Mouse (Mus musculus) heart, embryonic 15.5 days (tissue): ENCODE measurements around the gene Cyp3a25. TPM values are rescaled to one million over a fixed set of nuclear protein-coding genes. Genes with fewer than 3 reads are reported as not detected.
"Not testable (repeated sequence)": the region's sequence is repeated elsewhere in the genome, so short reads cannot be mapped to it uniquely, and the experiment has no call there.

ENCODE experiments used
- ATAC-seq: fragments of 200-750 bp; cut with Nextera tagmentation; replicated peaks from 2 replicates; pipeline ENCODE4 v1.8.0; 2017; ENCODE audit warnings: low read depth, moderate TSS enrichment; ENCODE audit not compliant: insufficient number of reproducible peaks, insufficient read depth, low FRiP score
- H3K27ac ChIP-seq: fragments of 300-500 bp; sonication (generic); 2 replicates; pipeline ENCODE4 v1.5.1; 2015; ENCODE audit warnings: mild to moderate bottlenecking, inconsistent platforms
- H3K27me3 ChIP-seq: fragments of 300-500 bp; sonication (generic); 2 replicates; pipeline ENCODE4 v1.6.1; 2015; ENCODE audit warnings: inconsistent platforms
- H3K36me3 ChIP-seq: fragments of 300-500 bp; sonication (generic); 2 replicates; pipeline ENCODE4 v1.6.1; 2015; ENCODE audit warnings: mild to moderate bottlenecking, inconsistent platforms
- H3K4me1 ChIP-seq: fragments of 300-500 bp; sonication (generic); replicated peaks from 2 replicates; pipeline ENCODE4 v1.6.1; 2015; ENCODE audit warnings: inconsistent platforms
- H3K4me2 ChIP-seq: fragments of 300-500 bp; sonication (generic); 2 replicates; pipeline ENCODE4 v1.6.1; 2015; ENCODE audit warnings: inconsistent platforms, mild to moderate bottlenecking, moderate library complexity
- H3K4me3 ChIP-seq: fragments of 300-500 bp; sonication (generic); 2 replicates; pipeline ENCODE4 v1.5.1; 2015; ENCODE audit warnings: mild to moderate bottlenecking, inconsistent platforms
- H3K9ac ChIP-seq: fragments of 300-500 bp; sonication (generic); 2 replicates; pipeline ENCODE4 v1.6.1; 2015; ENCODE audit warnings: mild to moderate bottlenecking, inconsistent platforms
- H3K9me3 ChIP-seq: fragments of 300-500 bp; sonication (generic); replicated peaks from 2 replicates; pipeline ENCODE4 v1.6.1; 2016; ENCODE audit warnings: inconsistent platforms
- WGBS: fragments of 180-500 bp; shearing (Covaris S2); methylation state at CpG from one replicate; pipeline ENCODE4 v1.1.7; 2015; ENCODE audit warnings: mixed read lengths; 5-methylcytosine and 5-hydroxymethylcytosine counted together
- polyA plus RNA-seq: library from polyadenylated mRNA; unstranded; fragments of >200 nt; fragmentation: Nextera tagmentation; extraction: Ambion mirVana; gene quantifications from 2 replicates; pipeline ENCODE4 v1.2.1, GENCODE M21; 2015

Gene Cyp3a25
- not detected in 2 replicates for polyA plus RNA-seq

DNA sequence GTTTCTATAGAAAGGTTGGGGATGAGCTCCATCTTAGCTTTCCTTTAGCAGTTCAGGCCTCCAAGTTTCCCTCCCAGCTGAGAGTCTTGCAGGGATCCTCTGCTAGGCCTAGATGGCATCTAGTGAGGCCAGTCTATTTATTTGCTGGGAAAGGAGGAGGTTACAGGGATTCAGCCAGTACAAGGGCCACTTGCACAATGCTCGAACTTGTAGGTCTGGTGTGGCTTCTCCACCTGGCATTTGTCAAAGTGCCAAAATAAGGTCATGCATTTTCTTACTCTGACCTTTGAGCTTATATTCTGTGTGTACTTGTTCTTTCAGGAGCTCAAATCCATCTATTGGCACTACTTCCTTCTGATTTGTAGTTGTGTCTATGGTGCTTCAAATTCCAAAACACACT is at the start of gene Cyp3a25:
TSS of gene Cyp3a25 (minus strand) at position 110 of the 400 bp plus-strand sequence.
- H3K9ac ChIP-seq, H3K4me2 ChIP-seq, H3K36me3 ChIP-seq, H3K9me3 ChIP-seq, H3K27ac ChIP-seq, H3K4me1 ChIP-seq, H3K4me3 ChIP-seq, H3K27me3 ChIP-seq, ATAC-seq: not testable (repeated sequence)
- WGBS = 63% methylated on average over 1 of the region's 1 CpGs

DNA sequence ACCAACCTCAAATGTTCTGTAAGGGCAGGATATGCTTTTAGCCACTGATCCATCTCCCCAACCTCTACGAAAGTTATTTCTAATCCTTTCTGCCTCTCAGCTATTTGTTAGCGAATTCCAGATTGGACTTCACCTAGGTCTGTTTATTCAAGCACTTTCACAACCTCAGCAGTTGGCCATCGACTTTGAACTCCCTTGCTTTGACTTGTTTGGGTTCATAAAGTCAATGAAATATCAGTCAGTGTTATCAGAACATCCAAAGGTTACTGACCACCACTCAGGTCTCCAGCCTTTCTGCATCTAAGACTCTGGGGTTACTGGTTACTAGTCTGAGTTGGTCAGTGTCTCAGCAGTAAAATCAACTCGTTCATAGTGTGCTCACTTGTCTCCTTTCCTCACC is 11.7 kb upstream of the Cyp3a25 start:
- WGBS = 31% methylated on average over 4 of the region's 4 CpGs
- Histone ChIP-seq H3K4me3 (no peak overlapping the region), H3K27me3 (no peaks in the 10 kb centered on the region), H3K4me1 (no peaks in the 10 kb centered on the region), H3K36me3 (no peaks in the 10 kb centered on the region), H3K27ac (no peak overlapping the region), H3K9ac (no peak overlapping the region), H3K9me3 (no peaks in the 10 kb centered on the region; the same call in none of the 2 replicates), H3K4me2 (no peak overlapping the region)
- ATAC-seq = no peak

DNA sequence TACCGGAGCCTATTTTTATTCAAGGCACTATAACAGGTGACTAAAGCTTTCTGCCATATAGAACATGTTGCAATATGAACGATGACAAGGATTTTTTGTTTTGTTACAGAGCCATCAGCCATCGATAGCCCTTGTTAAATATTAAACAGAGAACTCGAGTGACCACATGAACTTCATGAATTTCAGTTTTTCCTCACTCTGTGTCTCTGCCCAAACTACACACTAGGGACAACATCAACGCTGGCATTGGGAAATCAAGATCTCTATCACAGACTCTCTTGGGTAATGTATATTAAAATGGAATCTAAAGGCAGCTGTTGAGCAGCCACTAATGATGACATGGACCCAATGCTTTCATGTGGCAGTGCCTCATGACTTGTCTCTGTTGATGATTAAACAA is 8.9 kb upstream of the Cyp3a25 start:
- H3K27me3 ChIP-seq = no peaks in the 10 kb centered on the region
- no peak overlapping the region for H3K27ac ChIP-seq
- no peak overlapping the region for H3K4me3 ChIP-seq
- no peaks in the 10 kb centered on the region for H3K36me3 ChIP-seq
- ATAC-seq = no peak
- no peak overlapping the region for H3K9ac ChIP-seq
- no peaks in the 10 kb centered on the region for H3K4me1 ChIP-seq
- H3K4me2 ChIP-seq = no peak overlapping the region
- WGBS = 64% methylated on average over 5 of the region's 5 CpGs
- no peaks in the 10 kb centered on the region; the same call in none of the 2 replicates for H3K9me3 ChIP-seq

DNA sequence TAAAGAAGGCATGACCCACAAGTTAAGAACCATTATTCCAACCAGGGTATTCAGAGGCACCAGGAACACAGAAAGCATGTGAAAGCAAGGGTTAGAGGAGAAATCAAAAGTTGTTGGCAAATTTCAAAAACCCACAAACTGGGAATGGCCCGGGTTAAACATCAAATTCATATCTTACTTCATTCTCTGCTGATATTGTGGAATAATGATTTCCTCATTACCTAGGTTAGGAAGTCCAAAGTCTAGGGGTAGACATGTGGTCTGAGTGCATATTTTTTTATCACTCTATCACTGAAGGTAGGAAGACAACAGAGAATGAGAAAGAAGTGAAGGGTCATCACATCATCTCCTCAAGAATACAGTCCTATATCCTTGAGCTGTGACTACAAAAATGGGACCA is 1.8 kb upstream of the Cyp3a25 start:
- H3K9me3 ChIP-seq = no peaks in the 10 kb centered on the region; the same call in 1 of the 2 replicates
- H3K4me2 ChIP-seq = no peak overlapping the region
- WGBS = 62% methylated on average over 1 of the region's 1 CpGs
- no peak for ATAC-seq
- no peak overlapping the region for H3K27ac ChIP-seq
- H3K9ac ChIP-seq = no peak overlapping the region
- H3K4me3 ChIP-seq = no peak overlapping the region
- H3K36me3 ChIP-seq = no peaks in the 10 kb centered on the region
- H3K27me3 ChIP-seq = no peaks in the 10 kb centered on the region
- H3K4me1 ChIP-seq = no peaks in the 10 kb centered on the region

DNA sequence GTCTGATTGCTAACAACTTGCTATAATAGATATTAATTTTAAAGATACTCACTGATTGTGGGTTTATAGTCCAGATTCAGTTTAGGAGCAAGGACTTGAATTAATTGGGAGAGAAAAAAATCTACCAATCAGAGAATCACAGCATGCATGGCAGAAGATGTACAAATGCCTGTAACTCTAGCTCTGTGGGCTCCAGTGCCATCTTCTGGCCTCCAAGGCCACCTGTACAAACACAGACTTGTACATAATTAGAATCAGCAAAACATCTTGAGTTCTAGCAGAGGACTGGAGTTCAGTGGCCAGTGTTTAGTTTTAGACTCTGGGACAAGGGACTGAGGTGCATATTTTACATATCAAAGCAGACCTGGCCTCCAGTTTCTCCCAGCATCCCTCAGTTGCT is 42.3 kb downstream of the Cyp3a25 start:
- Histone ChIP-seq H3K4me3 (no peak overlapping the region), H3K4me1 (no peaks in the 10 kb centered on the region), H3K27me3 (no peaks in the 10 kb centered on the region), H3K9ac (no peak overlapping the region), H3K36me3 (no peaks in the 10 kb centered on the region), H3K27ac (no peak overlapping the region), H3K9me3 (peaks cover 15% of the 10 kb centered on the region), H3K4me2 (no peak overlapping the region)
- no peak for ATAC-seq

Other genes starting within 250 kb of the Cyp3a25 start
- not detected in 2 replicates for gene Cyp3a44, start 203.7 kb downstream of the Cyp3a25 start, polyA plus RNA-seq
- 0.23 TPM in 1 of 2 replicates, not detected in the other for gene Cyp3a11, start 129.7 kb downstream of the Cyp3a25 start, polyA plus RNA-seq
- gene Cyp3a59, start 69.6 kb upstream of the Cyp3a25 start, polyA plus RNA-seq = not detected in 2 replicates
- gene Gm5565, start 150.9 kb upstream of the Cyp3a25 start, polyA plus RNA-seq = not detected in 2 replicates
- not detected in 2 replicates for gene Gm6309, start 161.1 kb upstream of the Cyp3a25 start, polyA plus RNA-seq
- not detected in 2 replicates for gene 1700001J03Rik, start 175.7 kb upstream of the Cyp3a25 start, polyA plus RNA-seq
- 46.0 and 47.0 TPM in 2 replicates for gene Rnf6, start 211.9 kb upstream of the Cyp3a25 start, polyA plus RNA-seq
- gene Cdk8, start 221.6 kb upstream of the Cyp3a25 start, polyA plus RNA-seq = 9.1 and 10.5 TPM in 2 replicates